Mouse (Mus musculus) left cerebral cortex, postnatal 14 days (tissue): ENCODE results near the gene Pcsk4. TPM values are rescaled to one million over a fixed set of nuclear protein-coding genes. Genes with fewer than 3 reads are reported as not detected.

Experiments
- DNase-seq, 2 experiments: peaks; one replicate each; pipeline ENCODE4 v3.0.0; 2021 to 2022; ENCODE audit warnings: low spot score in 2 of 2, mixed read lengths in 1 of 2
- intact Hi-C: fragments of 180-260 bp; cut with DNase I; formaldehyde crosslinking; loops from one replicate; pipeline ENCODE4 v1.15.1; 2025
- microRNA-seq, 2 experiments: library from miRNA; unstranded; fragments of <30 nt; microRNA quantifications; one replicate each; pipeline ENCODE4 v1.2.0; 2022
- total RNA-seq, 2 experiments: library from RNA; stranded (reverse); gene quantifications; 2 replicates each; pipeline ENCODE4 v1.2.3; 2021

The Pcsk4 gene
- total RNA-seq, 2 experiments from 2014 or later: 4.9 to 5.7 TPM

- DNase-seq: no peak
- intact Hi-C loops: no loop called here
Measured at GRCm38 (mm10) chr10:80285222-80286070, 43.9 kb downstream of the Pcsk4 start.

- intact Hi-C loops: no loop called here
Measured at GRCm38 (mm10) chr10:80282481-80283441, 46.5 kb downstream of the Pcsk4 start.

GRCm38 (mm10) chr10:80281921-80282371, 47.4 kb downstream of the Pcsk4 start:
- intact Hi-C loops: no loop called here
- no peak for DNase-seq

More at GRCm38 (mm10) chr10:80282481-80283441, 46.5 kb downstream of the Pcsk4 start:
- no peak for DNase-seq

GRCm38 (mm10) chr10:80281304-80281703, 48.0 kb downstream of the Pcsk4 start:
- intact Hi-C loops: no loop called here
- no peak for DNase-seq

- intact Hi-C loops: no loop called here
- no peak for DNase-seq
Measured at GRCm38 (mm10) chr10:80279273-80279672, 50.0 kb downstream of the Pcsk4 start.

GRCm38 (mm10) chr10:80278390-80278789, 50.9 kb downstream of the Pcsk4 start:
- DNase-seq: no peak
- intact Hi-C loops: no loop called here

- no peak for DNase-seq
- intact Hi-C loops: no loop called here
Measured at GRCm38 (mm10) chr10:80276238-80276637, 53.1 kb downstream of the Pcsk4 start.

- intact Hi-C loops: no loop called here
- DNase-seq: no peak
Measured at GRCm38 (mm10) chr10:80273847-80274246, 55.5 kb downstream of the Pcsk4 start.

GRCm38 (mm10) chr10:80271870-80272585, 57.3 kb downstream of the Pcsk4 start:
- no peak for DNase-seq
- intact Hi-C loops: no loop called here

Small RNAs within 50 kb of the gene (microRNA-seq; reads per million reads assigned to microRNA genes)
- 2.4 to 3.7 reads per million in 2 experiments for gene Mir6911

Other genes with a start within 250 kb of the Pcsk4 start
- gene Sbno2, start 223.9 kb downstream of the Pcsk4 start, total RNA-seq: 10 to 100 TPM; 19.2 to 19.3 TPM
- 10 to 100 TPM; 86.2 to 90.8 TPM for gene Stk11, start 213.7 kb downstream of the Pcsk4 start, total RNA-seq
- gene Atp5d, start 190.9 kb downstream of the Pcsk4 start, total RNA-seq: 100 to 1,000 TPM; 403 to 424 TPM
- gene Cbarp, start 188.7 kb downstream of the Pcsk4 start, total RNA-seq: 100 to 1,000 TPM; 437 to 473 TPM
- gene Midn, start 181.2 kb downstream of the Pcsk4 start, total RNA-seq: 10 to 100 TPM; 94.0 to 96.3 TPM
- gene Cirbp, start 163.5 kb downstream of the Pcsk4 start, total RNA-seq: 100 to 1,000 TPM in 1 of 2 experiments, 10 to 100 TPM in 1; 95.6 to 111 TPM
- gene 1600002K03Rik, start 156.6 kb downstream of the Pcsk4 start, total RNA-seq: 1 to 10 TPM; 5.7 to 6.2 TPM
- 10 to 100 TPM; 13.9 to 14.3 TPM for gene Efna2, start 150.0 kb downstream of the Pcsk4 start, total RNA-seq
- gene Mum1, start 103.1 kb downstream of the Pcsk4 start, total RNA-seq: 10 to 100 TPM; 39.4 to 41.5 TPM
- 100 to 1,000 TPM; 171 to 187 TPM for gene Ndufs7, start 80.4 kb downstream of the Pcsk4 start, total RNA-seq
- gene Gamt, start 68.5 kb downstream of the Pcsk4 start, total RNA-seq: 10 to 100 TPM; 20.7 to 29.7 TPM
- 10 to 100 TPM; 84.3 to 84.9 TPM for gene Dazap1, start 68.0 kb downstream of the Pcsk4 start, total RNA-seq
- gene Rps15, start 37.0 kb downstream of the Pcsk4 start, total RNA-seq: 100 to 1,000 TPM; 743 to 795 TPM
- 100 to 1,000 TPM; 131 to 139 TPM for gene Apc2, start 33.5 kb downstream of the Pcsk4 start, total RNA-seq
- gene 2310011J03Rik, start 9.0 kb downstream of the Pcsk4 start, total RNA-seq: 10 to 100 TPM; 21.2 to 25.5 TPM
- gene Reep6, start 455 bp upstream of the Pcsk4 start, total RNA-seq: 10 to 100 TPM in 1 of 2 experiments, 1 to 10 TPM in 1; 8.6 to 10.1 TPM
- gene Adamtsl5, start 18.9 kb upstream of the Pcsk4 start, total RNA-seq: 1 to 10 TPM; 2.0 to 4.2 TPM
- 10 to 100 TPM in 1 of 2 experiments, 1 to 10 TPM in 1; 7.6 to 10.6 TPM for gene Plk5, start 27.0 kb upstream of the Pcsk4 start, total RNA-seq
- 10 to 100 TPM; 19.9 to 24.1 TPM for gene Mex3d, start 58.2 kb upstream of the Pcsk4 start, total RNA-seq
- gene Mbd3, start 70.1 kb upstream of the Pcsk4 start, total RNA-seq: 100 to 1,000 TPM; 122 to 134 TPM
- 100 to 1,000 TPM; 587 to 604 TPM for gene Uqcr11, start 77.3 kb upstream of the Pcsk4 start, total RNA-seq
- gene Tcf3, start 104.1 kb upstream of the Pcsk4 start, total RNA-seq: 10 to 100 TPM; 26.6 to 29.1 TPM
- gene Onecut3, start 165.3 kb upstream of the Pcsk4 start, total RNA-seq: not detected
- gene Atp8b3, start 209.6 kb upstream of the Pcsk4 start, total RNA-seq: under 1 TPM; 0.15 TPM
- 10 to 100 TPM; 44.5 to 46.3 TPM for gene Rexo1, start 232.1 kb upstream of the Pcsk4 start, total RNA-seq
- gene Klf16, start 247.8 kb upstream of the Pcsk4 start, total RNA-seq: 10 to 100 TPM; 46.7 to 48.0 TPM